8 mouse cellular contexts compared by ENCODE assay signal in genomic region chr1:186748724-186749653, GRCm38 (mm10). TPM values are rescaled to one million over a fixed set of nuclear protein-coding genes. Genes with fewer than 3 reads are reported as not detected.
DNase-seq lines count a peak whose midpoint lies in the region; ATAC-seq and TF ChIP-seq lines count a peak whose summit lies in the region.

Gene Rrp15, minus strand, starts transcription at chr1:186749358.

- TF ChIP-seq EP300 in liver, embryonic 14.5 days (IDR thresholded peaks at IDR 0.05; ENCODE audit: low read depth) = no peak
- no peak for TF ChIP-seq EP300 in stomach, postnatal 0 days (optimal IDR thresholded peaks at IDR 0.05)

- H3K4me1 ChIP-seq in forebrain, embryonic 10.5 days = peaks cover 22% of the 10 kb centered on the region
- peaks cover 12% of the 10 kb centered on the region for H3K4me1 ChIP-seq in heart, embryonic 15.5 days (replicated peaks)
- H3K4me1 ChIP-seq in liver, embryonic 14.5 days (replicated peaks; ENCODE audit: control insufficient read depth in 2 of 2, insufficient read depth in 2 of 2, low read length in 1 of 2) = peaks cover 3 to 5% of the 10 kb centered on the region in 2 experiments; a peak in 2 of 4 replicates
- H3K4me1 ChIP-seq in neural tube, embryonic 11.5 days (ENCODE audit: control insufficient read depth, insufficient read depth, low read length) = peaks cover 14% of the 10 kb centered on the region
- no peaks in the 10 kb centered on the region for H3K4me1 ChIP-seq in stomach, postnatal 0 days (replicated peaks; ENCODE audit: control insufficient read depth, insufficient read depth)

- DNase-seq in CD8-positive naive resting alpha-beta T cell, adult 2 months (ENCODE audit: low read depth in 2 of 2, low spot score in 2 of 2) = peak; percentile 79 to 82
- peak; percentile 89 for DNase-seq in c-Kit-positive CD71-negative TER-119-negative erythroid progenitor cells, embryonic 14.5 days (ENCODE audit: low read depth)
- DNase-seq in forebrain, embryonic 10.5 days (ENCODE audit: extremely low spot score, low spot score) = peak; percentile 88
- peak; percentile 83 to 88 for DNase-seq in kidney, postnatal 25 days
- DNase-seq in liver, embryonic 14.5 days (ENCODE audit: low read depth in 3 of 3, low spot score in 3 of 3) = peak; percentile 72 to 78 (median 77)
- peak; percentile 92 for DNase-seq in neural tube, embryonic 11.5 days (ENCODE audit: low spot score)
- peak; percentile 90 for DNase-seq in stomach, postnatal 0 days (ENCODE audit: low spot score)

- peak within 1 kb of the TSS; percentile 93 for H3K27ac ChIP-seq in forebrain, embryonic 10.5 days
- H3K27ac ChIP-seq in heart, embryonic 15.5 days = peak within 1 kb of the TSS; percentile 79
- peak within 1 kb of the TSS; percentile 19; the same call in 1 of the 2 replicates for H3K27ac ChIP-seq in liver, embryonic 14.5 days
- no peak within 1 kb of the TSS for H3K27ac ChIP-seq in neural tube, embryonic 11.5 days (ENCODE audit: low read depth, low read length)
- peak within 1 kb of the TSS; percentile 65 for H3K27ac ChIP-seq in stomach, postnatal 0 days (replicated peaks)

- TF ChIP-seq CTCF in liver, embryonic 14.5 days (IDR thresholded peaks at IDR 0.05; ENCODE audit: low read depth) = no peak
- TF ChIP-seq CTCF in stomach, postnatal 0 days (IDR thresholded peaks at IDR 0.05; ENCODE audit: low read depth) = peak; percentile 13; the same call in 1 of the 2 replicates

- ATAC-seq in heart, embryonic 15.5 days (replicated peaks; ENCODE audit: insufficient number of reproducible peaks, insufficient read depth, low FRiP score, low read depth) = peak; percentile 90
- ATAC-seq in liver, embryonic 14.5 days (ENCODE audit: insufficient read depth) = peak; percentile 88
- peak; percentile 96 for ATAC-seq in neural tube, embryonic 11.5 days (ENCODE audit: insufficient read depth, low FRiP score, low TSS enrichment)
- peak; percentile 98 for ATAC-seq in stomach, postnatal 0 days (ENCODE audit: low FRiP score, low TSS enrichment)

- H3K4me2 ChIP-seq in heart, embryonic 15.5 days = peak within 1 kb of the TSS; percentile 80
- H3K4me2 ChIP-seq in liver, embryonic 14.5 days (ENCODE audit: low read depth) = peak within 1 kb of the TSS; percentile 81
- H3K4me2 ChIP-seq in neural tube, embryonic 11.5 days (ENCODE audit: low read depth) = peak within 1 kb of the TSS; percentile 79
- peak within 1 kb of the TSS; percentile 81 for H3K4me2 ChIP-seq in stomach, postnatal 0 days (replicated peaks; ENCODE audit: low read depth)

- no peaks in the 10 kb centered on the region for H3K27me3 ChIP-seq in forebrain, embryonic 10.5 days (ENCODE audit: poor library complexity, severe bottlenecking)
- H3K27me3 ChIP-seq in heart, embryonic 15.5 days = no peaks in the 10 kb centered on the region
- no peaks in the 10 kb centered on the region for H3K27me3 ChIP-seq in liver, embryonic 14.5 days (ENCODE audit: control insufficient read depth, insufficient read depth, low read length)
- no peaks in the 10 kb centered on the region for H3K27me3 ChIP-seq in neural tube, embryonic 11.5 days (ENCODE audit: control insufficient read depth, insufficient read depth, low read length)
- no peaks in the 10 kb centered on the region for H3K27me3 ChIP-seq in stomach, postnatal 0 days (ENCODE audit: control insufficient read depth, insufficient read depth, low read length)

- peaks cover 22% of the 10 kb centered on the region for H3K36me3 ChIP-seq in forebrain, embryonic 10.5 days (replicated peaks)
- H3K36me3 ChIP-seq in heart, embryonic 15.5 days = no peaks in the 10 kb centered on the region
- H3K36me3 ChIP-seq in liver, embryonic 14.5 days (replicated peaks; ENCODE audit: control insufficient read depth, insufficient read depth, low read depth) = no peaks in the 10 kb centered on the region
- no peaks in the 10 kb centered on the region for H3K36me3 ChIP-seq in neural tube, embryonic 11.5 days (ENCODE audit: control insufficient read depth, insufficient read depth, low read length)
- no peaks in the 10 kb centered on the region for H3K36me3 ChIP-seq in stomach, postnatal 0 days (ENCODE audit: control insufficient read depth, insufficient read depth, low read length)

- H3K4me3 ChIP-seq in forebrain, embryonic 10.5 days = peak within 1 kb of the TSS; percentile 76
- H3K4me3 ChIP-seq in heart, embryonic 15.5 days = peak within 1 kb of the TSS; percentile 75
- peak within 1 kb of the TSS; percentile 79 to 92 for H3K4me3 ChIP-seq in liver, embryonic 14.5 days (ENCODE audit: insufficient read depth in 1 of 2, low read depth in 2 of 2, low read length in 2 of 2)
- peak within 1 kb of the TSS; percentile 68 for H3K4me3 ChIP-seq in neural tube, embryonic 11.5 days (ENCODE audit: low read depth, low read length)
- H3K4me3 ChIP-seq in stomach, postnatal 0 days (ENCODE audit: low read depth, low read length) = peak within 1 kb of the TSS; percentile 72

- H3K9ac ChIP-seq in heart, embryonic 15.5 days = peak within 1 kb of the TSS; percentile 76
- peak within 1 kb of the TSS; percentile 77 for H3K9ac ChIP-seq in liver, embryonic 14.5 days (replicated peaks)
- H3K9ac ChIP-seq in neural tube, embryonic 11.5 days (ENCODE audit: low read length) = peak within 1 kb of the TSS; percentile 75
- H3K9ac ChIP-seq in stomach, postnatal 0 days (ENCODE audit: low read length) = peak within 1 kb of the TSS; percentile 84

- H3K9me3 ChIP-seq in forebrain, embryonic 10.5 days = no peaks in the 10 kb centered on the region
- no peaks in the 10 kb centered on the region for H3K9me3 ChIP-seq in heart, embryonic 15.5 days (replicated peaks)
- no peaks in the 10 kb centered on the region for H3K9me3 ChIP-seq in liver, embryonic 14.5 days (ENCODE audit: control insufficient read depth, low read length)
- H3K9me3 ChIP-seq in neural tube, embryonic 11.5 days (ENCODE audit: control insufficient read depth, low read length) = no peaks in the 10 kb centered on the region
- no peaks in the 10 kb centered on the region for H3K9me3 ChIP-seq in stomach, postnatal 0 days (ENCODE audit: control insufficient read depth, low read length)

- under 1% methylated on average over 46 of the region's 46 CpGs for WGBS in forebrain, embryonic 10.5 days
- under 1% methylated on average over 46 of the region's 46 CpGs for WGBS in heart, embryonic 15.5 days
- under 1% methylated on average over 46 of the region's 46 CpGs for WGBS in liver, embryonic 14.5 days (ENCODE audit: insufficient replicate concordance)
- under 1% methylated on average over 45 of the region's 46 CpGs for WGBS in neural tube, embryonic 11.5 days
- under 1% methylated on average over 46 of the region's 46 CpGs for WGBS in stomach, postnatal 0 days

RNA-seq across cellular contexts. Expression of gene Rrp15, which starts in this region (rescaled TPM):
- 101 and 104 TPM in 2 replicates for polyA plus RNA-seq in forebrain, embryonic 10.5 days (2016; fragmentation: Nextera tagmentation; extraction: Ambion mirVana)
- 27.7 and 32.5 TPM in 2 replicates for polyA plus RNA-seq in heart, embryonic 15.5 days (2015; fragmentation: Nextera tagmentation; extraction: Ambion mirVana)
- polyA plus RNA-seq in liver, embryonic 14.5 days (2012; rRNA removed) = 9.0 and 21.7 TPM in 2 replicates
- 29.1 and 33.3 TPM in 2 replicates for polyA plus RNA-seq in liver, embryonic 14.5 days (2014; fragmentation: Nextera tagmentation; extraction: Ambion mirVana)
- polyA plus RNA-seq in neural tube, embryonic 11.5 days (2014; fragmentation: Nextera tagmentation; extraction: Ambion mirVana) = 59.0 and 66.4 TPM in 2 replicates
- 32.3 and 33.1 TPM in 2 replicates for polyA plus RNA-seq in stomach, postnatal 0 days (2015; fragmentation: Nextera tagmentation; extraction: Ambion mirVana)
